Mouse (Mus musculus): Measurements from ENCODE around the gene Cux1.

The Cux1 gene

DNA sequence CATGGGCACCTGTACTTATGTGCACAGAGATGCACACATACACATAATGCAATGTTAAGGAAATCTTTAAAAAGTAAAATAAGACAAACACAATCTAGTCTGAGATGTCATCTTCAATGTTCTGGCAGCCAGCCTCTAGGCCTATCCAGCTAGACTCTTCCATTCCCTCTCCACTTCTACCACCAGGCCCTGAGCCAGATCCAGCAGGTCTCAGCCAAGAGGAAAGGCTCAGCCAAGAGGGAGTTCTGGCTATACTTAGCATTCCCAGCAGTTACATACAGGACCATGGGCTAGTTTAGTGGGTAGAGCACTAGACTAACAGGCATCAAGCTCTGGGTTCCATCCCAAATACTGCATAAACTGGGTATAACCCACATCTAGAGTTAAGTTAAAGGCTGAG lies 26.3 kb downstream of the Cux1 start:
- peak in 1 of 2 experiments; percentile 72 for DNase-seq (ENCODE audit: inconsistent age in 2 of 2, low spot score in 1 of 2)

GRCm38 (mm10) chr5:136540055-136540838 lies 27.0 kb downstream of the Cux1 start:
- DNase-seq (ENCODE audit: inconsistent age in 2 of 2, low spot score in 1 of 2), result no peak

GRCm38 (mm10) chr5:136536753-136537152 lies 30.5 kb downstream of the Cux1 start:
- DNase-seq (ENCODE audit: inconsistent age in 2 of 2, low spot score in 1 of 2), result no peak

- no peak for DNase-seq (ENCODE audit: inconsistent age in 2 of 2, low spot score in 1 of 2)
Observed at GRCm38 (mm10) chr5:136535976-136536725, 31.1 kb downstream of the Cux1 start.

DNA sequence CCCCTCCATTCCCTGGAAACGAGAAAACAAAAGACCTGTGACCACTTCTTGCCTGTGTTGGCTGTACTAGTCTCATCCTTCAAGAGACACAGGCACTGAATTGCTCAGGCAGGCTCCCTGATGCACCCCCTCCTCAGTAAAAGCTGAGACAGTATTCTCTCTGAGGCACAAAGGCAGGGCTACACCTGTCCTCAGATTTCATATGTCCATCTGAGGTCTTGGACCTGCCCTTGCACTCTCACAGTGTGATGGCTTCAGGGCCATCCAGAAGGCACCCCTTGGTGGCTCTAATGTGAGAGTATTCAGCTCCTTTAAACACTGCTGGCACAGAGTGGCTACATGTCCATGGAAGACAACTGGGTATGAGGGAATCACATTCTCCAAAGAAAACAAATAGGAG lies 32.1 kb downstream of the Cux1 start:
- no peak for DNase-seq (ENCODE audit: inconsistent age in 2 of 2, low spot score in 1 of 2)

DNA sequence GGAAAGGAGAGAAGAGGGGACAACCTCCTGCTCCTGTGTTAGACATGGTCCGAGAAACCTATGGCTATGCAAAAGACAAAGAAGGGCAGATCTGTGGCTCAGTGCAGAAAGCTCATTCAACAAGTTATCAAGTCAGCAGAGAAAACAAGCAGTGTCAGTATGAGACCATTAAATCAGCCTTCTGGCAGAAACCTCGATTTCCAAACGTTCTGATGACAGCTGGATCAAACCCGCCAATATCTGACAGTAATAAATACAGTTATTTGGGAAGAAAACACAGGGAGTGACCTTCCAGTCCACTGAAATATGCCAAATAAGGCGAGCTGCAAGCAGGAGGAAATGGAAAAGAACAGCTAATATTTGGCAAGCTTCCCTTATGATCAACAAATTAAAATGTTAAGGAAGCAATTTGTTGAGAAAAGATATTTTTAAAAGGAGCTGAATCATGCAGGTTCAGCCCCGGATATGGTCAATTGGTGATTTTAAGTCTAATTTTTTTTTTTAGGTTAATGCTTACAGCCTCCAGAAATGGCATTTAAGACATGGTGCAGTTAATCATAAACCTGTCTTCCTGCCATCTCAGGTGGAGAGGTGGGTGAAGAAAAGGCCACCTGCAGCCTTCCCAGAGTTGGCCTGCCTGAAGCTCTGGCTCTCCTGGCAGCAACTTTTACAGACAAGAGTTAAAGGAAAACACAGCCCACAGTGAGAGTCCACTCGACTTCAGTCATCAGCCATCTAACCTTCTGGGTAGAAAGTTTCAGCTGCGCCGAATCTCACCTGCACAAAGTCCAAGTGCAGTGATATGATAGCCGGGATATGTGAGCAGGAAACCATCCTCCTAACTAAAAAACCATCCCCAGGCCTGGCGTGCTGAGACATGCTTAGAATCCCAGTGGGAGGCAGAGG lies 33.7 kb downstream of the Cux1 start:
- DNase-seq (ENCODE audit: inconsistent age in 2 of 2, low spot score in 1 of 2), result peak in 1 of 2 experiments; percentile 78

- peak in 1 of 2 experiments; percentile 68 for DNase-seq (ENCODE audit: inconsistent age in 2 of 2, low spot score in 1 of 2)
Observed at GRCm38 (mm10) chr5:136531674-136532365, 35.5 kb downstream of the Cux1 start.

DNA sequence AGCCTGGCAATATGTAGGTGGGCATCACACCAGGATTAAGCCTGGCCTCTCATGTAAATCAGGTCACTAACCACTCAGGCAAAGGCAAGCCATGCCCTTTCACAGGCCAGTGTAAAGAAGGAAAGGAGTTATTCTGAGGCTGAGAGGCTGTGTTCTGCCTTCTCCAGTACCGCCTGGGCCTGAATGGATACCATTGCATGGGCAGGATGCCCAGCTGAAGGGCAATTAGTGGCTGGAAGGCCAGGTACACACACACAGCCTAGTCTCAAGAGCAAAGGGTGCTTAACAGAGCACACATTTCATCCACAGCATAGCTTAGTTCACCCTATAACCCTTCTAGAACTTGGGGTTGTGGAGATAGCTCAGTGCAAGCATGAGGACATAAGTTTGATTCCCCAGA lies 36.4 kb downstream of the Cux1 start:
- no peak for DNase-seq (ENCODE audit: inconsistent age in 2 of 2, low spot score in 1 of 2)

- peak in 1 of 2 experiments; percentile 76 for DNase-seq (ENCODE audit: inconsistent age in 2 of 2, low spot score in 1 of 2)
Observed at GRCm38 (mm10) chr5:136529165-136529564, 38.1 kb downstream of the Cux1 start.

- DNase-seq (ENCODE audit: inconsistent age in 2 of 2, low spot score in 1 of 2), result no peak
Observed at GRCm38 (mm10) chr5:136527871-136528270, 39.4 kb downstream of the Cux1 start.

DNA sequence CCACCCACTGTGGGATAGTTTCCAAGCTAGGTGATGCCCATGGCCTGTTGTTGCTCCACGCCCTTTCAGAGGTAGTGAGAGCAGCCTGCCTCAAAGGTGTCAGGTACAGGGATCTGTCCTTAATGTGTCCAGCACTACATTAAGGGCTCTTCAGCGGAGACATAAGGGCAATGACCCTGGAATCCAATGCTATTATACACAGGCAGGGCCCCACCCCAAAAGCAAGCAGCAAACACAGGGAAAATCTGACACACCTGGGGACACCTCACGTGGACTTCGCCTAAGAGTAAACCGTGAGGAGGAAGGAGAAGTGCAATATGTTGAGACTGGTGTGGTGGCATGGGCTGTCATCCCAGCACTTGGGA lies 40.8 kb downstream of the Cux1 start:
- DNase-seq (ENCODE audit: inconsistent age in 2 of 2, low spot score in 1 of 2), result no peak

DNA sequence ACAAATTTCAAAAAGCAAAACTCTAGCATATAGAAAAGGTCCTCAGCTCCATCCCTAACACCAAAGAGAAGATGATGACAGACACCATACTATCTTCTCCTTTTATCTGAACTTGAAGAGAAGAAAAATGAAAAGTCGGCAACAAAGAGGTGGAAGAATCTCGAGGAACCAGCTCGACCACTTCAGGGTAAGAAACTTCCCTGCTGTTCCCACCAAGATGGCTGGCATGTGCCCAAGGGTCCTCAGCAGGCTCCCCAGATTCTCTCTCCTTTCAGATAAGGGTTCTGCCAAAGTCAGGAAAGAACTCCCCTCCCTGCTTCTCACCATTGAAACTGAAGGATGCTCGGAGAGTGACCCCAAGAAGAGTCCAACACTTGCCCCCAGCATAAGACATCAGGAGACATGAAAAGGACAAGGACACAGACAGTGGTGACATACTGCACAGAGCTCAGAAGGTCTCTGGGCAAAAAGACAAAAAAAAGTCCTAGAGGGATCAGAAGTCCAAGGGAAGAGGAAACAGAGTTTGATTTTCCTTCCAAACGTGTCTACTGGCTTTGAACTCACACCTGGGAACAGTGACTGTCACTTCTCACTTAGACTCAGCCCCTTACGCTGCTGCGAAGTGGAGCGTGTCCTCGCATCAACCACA lies 41.3 kb downstream of the Cux1 start:
- no peak for DNase-seq (ENCODE audit: inconsistent age in 2 of 2, low spot score in 1 of 2)

- peak; percentile 52 to 81 for DNase-seq (ENCODE audit: inconsistent age in 2 of 2, low spot score in 1 of 2)
Observed at GRCm38 (mm10) chr5:136522843-136523463, 44.3 kb downstream of the Cux1 start.

GRCm38 (mm10) chr5:136521656-136522055 lies 45.6 kb downstream of the Cux1 start:
- no peak for DNase-seq (ENCODE audit: inconsistent age in 2 of 2, low spot score in 1 of 2)

DNA sequence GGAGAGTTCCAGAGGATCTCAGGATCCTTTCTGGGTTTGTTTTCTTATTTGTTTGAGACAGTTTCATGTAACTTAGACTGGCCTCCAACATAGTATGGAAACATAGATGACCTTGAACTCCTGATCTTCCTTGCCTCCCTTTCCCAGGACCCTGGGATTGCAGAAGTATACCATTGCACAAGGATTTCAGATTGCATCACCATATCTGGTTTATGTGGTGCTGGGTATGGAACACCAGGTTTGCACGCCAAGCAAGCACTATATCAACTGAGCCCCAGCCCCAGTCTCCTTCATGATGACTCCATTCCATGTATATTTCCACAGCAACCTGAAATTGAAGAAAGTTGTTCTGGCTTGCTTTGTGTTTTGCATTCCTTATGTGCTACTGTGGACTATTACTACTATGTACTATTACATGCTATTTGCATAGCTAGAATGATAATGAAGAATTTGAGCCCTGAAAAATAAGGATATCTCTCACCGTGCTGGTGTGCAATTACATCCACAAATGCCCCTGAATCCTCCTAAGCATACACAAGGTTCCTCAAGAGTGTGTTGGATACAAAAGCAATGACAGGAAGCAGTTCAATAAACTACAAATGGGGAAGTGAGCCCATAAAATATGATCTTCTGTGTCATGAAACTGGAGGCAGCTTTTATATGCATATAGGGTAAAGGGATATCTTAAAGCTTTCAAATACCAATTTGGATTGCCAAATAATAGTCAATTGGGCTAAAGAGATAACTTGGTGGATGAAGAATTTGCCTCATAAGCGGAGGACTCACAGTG lies 48.4 kb downstream of the Cux1 start:
- no peak for DNase-seq (ENCODE audit: inconsistent age in 2 of 2, low spot score in 1 of 2)

DNA sequence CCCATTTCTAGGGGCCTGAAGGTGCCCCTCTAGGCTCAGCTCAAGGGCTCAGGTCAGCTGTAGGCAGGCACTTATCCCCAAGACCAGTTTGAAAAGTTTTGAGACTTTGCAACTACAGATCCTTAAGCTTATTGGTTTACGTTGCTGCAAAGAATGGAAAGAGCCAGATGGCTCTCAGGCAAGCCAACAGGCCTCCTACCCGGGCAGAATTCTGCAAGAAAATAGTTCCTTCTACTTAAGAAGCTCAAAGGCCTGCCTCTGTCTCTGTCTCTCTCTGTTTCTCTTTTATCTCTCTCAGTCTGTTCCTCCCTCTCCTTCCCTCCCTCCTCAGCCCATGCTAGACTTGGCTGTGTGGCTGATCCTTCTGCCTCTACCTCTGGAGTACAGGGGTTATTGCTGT lies 49.8 kb downstream of the Cux1 start:
- DNase-seq (ENCODE audit: inconsistent age in 2 of 2, low spot score in 1 of 2), result no peak

- DNase-seq (ENCODE audit: inconsistent age in 2 of 2, low spot score in 1 of 2), result no peak
Observed at GRCm38 (mm10) chr5:136516593-136516992, 50.7 kb downstream of the Cux1 start.

DNA sequence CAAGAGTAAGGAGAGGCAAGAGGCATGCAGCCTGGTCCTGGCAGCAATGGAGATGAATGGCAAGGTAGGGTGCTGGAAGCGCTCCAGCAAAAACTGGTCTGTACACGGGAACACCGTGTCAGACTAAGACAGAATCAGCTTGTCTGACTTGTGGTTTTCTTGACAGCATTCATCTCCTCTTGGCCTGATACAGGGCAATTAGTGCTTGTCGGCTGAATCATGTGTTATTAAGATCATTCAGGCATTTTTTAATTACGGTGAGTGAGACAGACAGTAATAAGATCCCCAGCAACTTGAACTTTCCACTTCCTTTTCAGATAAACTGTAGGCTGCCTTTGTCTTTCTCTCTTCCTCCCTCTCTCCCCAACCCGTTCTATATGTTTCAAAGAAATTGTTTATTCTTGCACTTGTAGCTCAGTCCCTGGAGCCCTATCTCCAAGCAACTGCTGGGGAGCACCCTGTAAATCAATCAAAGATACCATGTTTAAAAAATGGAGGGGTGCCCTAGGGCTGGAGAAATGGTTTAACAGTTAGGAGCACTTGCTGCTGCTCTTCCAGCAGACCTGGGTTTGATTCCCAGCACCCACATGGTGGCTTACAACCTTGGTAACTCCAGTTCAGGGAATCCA lies 53.1 kb downstream of the Cux1 start:
- DNase-seq (ENCODE audit: inconsistent age in 2 of 2, low spot score in 1 of 2), result no peak
